Mouse (Mus musculus): ENCODE measurements at regions not wholly inside any gene's neighbourhood (a gene's known extent, or its start where the extent isn't known, plus 50 kb on each side); places are given as distances from the start of the nearest gene placed in this dataset.
"Not testable (repeated sequence)": the region's sequence is repeated elsewhere in the genome, so short reads cannot be mapped to it uniquely, and the experiment has no call there.

- not testable (repeated sequence) for TF ChIP-seq EP300, CTCF (IDR thresholded peaks at IDR 0.05)
Measured at GRCm38 (mm10) chr3:44991467-44991992, 386.7 kb upstream of the Pcdh10 start.

Data from lung, postnatal 0 days (tissue).